Mouse (Mus musculus) embryo, embryonic 9.5 days (tissue): ENCODE measurements at regions not wholly inside any gene's neighbourhood (a gene's known extent, or its start where the extent isn't known, plus 50 kb on each side); places are given as distances from the start of the nearest gene placed in this dataset.

Experiments
- DNase-seq: peaks from one replicate; pipeline ENCODE4 v3.0.0-alpha.2; 2017; ENCODE audit errors: extremely low spot score

DNA sequence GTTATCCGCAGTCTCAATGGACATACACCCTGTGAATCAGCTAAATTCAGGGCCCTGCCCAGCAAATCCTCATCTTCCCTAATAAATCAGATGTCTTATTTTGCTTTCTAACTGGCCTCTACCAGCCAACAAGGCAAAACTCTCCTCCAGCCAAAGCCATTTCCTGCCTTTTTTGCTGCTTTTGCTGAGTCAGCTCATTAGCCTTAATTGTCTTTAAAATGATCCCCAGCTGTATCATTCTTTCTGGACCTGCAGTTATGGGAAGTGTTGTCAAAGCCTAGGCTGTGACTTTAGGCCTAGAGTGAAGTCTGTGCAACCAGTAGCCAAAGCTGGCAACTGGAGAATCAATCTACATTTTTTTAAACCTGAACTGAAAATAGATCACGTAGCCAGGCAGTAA is 81.4 kb downstream of the Mtpn start:
- no peak for DNase-seq

- DNase-seq, result no peak
Measured at GRCm38 (mm10) chr6:35445007-35445406, 94.7 kb downstream of the Mtpn start.

GRCm38 (mm10) chr6:35426301-35426700 is 100.4 kb upstream of the Fam180a start:
- no peak for DNase-seq

GRCm38 (mm10) chr6:35424521-35424920 is 98.6 kb upstream of the Fam180a start:
- no peak for DNase-seq

- DNase-seq, result no peak
Measured at GRCm38 (mm10) chr6:35420924-35421323, 95.0 kb upstream of the Fam180a start.

DNA sequence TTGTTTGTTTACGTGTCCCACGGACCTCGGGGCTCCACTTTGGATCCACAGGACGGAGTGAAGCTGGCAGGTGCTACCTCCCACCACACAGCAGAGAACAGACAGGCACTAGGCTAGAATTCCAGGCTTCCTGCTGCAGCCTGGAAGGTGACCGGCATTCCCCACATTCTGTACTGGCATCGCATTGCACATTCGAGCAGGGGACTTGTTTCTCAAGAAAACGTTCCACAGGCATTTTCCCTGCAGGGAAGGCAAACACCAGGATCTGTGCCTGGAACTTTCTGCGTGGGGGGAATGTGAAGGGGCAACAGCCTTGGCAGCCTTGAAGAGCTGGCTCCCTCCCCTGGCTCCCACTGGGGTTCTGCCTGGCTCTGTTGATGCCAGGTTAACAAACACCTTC is 79.1 kb upstream of the Fam180a start:
- DNase-seq, result no peak

DNA sequence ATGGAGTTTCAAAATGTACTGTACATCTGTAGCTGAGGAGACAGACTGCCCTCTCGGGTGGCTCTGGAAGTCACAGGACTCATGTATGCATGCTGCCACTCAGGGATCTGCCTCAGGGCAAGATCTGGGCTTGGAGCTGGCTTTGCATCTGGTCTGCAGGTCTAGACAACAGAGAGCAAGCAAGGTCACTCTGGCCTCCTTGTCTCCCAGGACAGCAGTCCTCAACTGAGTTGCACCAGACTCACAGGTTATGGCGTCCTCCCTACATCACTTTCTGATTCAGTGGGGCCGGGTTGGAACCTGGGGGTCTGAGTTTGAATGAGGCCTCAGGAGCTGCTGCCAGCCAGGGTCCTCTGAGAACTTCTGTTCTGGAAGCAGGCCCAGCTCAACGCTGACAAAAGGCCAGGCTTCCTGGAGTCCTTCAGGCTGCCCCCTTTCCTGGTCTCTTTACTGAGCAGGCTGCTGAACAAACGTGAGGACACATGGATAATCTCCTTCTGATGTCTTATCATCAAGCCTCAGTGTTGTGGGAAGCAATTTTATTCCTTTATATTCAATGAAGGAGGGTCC is 77.5 kb upstream of the Fam180a start:
- no peak for DNase-seq

DNA sequence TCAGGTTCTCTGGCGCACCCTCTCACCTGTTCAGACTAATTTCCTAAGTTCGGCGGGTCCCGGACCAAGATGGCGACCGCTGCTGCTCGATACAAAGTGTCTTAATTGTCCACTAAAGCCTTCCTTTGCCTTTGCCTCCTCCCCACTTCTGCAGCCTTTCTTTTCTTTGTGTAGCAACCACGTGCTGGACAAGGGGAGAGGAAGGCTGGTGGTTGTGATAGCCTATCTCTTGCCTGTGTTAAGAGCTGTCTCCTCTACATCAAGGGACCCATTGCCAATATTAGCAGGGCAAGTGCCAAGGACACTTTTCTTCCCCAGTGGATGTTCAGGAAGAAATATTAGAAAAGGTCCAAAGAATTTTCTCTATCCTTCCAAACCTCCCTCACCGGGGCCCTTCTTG is 69.8 kb upstream of the Fam180a start:
- DNase-seq, result no peak

- DNase-seq, result no peak
Measured at GRCm38 (mm10) chr6:35388827-35389226, 62.9 kb upstream of the Fam180a start.

DNA sequence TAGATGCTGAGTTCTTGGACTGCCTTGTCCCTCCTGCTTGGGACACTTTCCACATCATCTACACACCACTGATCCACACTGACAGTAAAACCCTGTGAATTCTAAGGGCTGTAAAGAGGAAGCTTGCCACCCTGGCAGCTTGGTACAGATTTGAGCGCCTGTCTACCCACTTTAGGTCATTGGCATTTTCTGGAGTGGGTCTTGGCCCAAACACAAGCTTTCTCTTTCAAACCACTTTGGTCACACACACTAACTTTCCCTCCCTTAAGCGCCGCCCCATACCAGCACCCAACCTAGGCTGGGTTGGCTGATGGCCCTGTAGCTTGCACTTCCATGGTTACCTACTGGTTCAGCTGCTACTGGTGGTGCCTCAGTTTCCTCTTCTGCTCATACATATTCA is 55.6 kb upstream of the Fam180a start:
- no peak for DNase-seq

DNA sequence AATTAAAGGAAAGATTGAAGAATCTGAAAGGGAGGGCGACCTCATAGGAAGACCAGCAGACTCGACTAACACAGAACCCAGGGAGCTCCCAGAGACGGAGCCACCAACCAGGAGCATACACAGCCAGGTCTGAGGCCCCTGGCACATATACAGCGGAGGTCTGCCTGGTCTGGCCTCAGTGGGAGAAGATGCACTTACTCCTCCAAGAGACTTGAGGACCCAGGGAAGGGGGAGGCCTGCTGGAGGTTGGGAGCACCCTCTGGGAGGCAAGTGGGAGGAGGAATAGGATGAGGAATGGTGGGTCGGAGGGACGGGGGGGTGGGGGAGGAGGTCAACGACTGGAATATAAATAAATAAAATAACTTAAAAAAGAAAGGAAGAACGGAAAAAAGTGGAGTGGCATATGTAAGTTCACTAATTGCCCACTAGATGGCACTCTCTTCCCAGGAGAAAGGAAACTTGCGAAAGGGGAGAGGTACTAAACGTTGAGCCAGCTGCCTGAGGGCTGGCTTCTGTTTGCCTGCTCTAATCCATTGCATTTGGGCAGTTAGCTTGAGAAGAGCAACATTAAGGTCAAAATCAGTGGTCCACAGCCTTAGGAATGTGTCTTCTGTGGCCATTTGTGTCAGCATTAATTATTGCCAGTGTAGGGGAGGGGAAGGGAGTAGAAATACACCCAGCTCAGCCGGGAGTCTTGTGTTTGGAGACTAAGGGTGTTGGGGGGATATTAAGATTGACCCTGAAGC is 55.0 kb upstream of the Fam180a start:
- peak; percentile 65 for DNase-seq

DNA sequence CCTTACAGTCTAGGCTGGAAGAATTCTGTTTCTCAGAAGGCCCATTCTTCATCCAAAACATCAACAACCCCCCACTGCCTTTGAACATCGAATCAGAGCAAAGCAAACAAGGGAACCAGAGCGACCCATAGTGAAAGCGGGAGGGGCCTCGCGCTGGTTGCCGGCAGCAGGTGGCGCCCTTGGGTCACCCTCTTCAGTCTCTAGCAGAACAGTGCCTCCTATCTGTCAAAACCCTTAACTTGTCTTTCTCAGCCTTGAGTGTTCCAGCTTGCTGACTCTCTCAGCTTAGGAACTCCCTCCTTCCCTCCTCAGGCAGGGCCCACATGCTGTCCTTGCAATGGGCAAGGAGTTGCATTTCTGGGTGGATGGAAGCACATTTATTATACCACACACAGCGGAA is 53.9 kb upstream of the Fam180a start:
- peak; percentile 84 for DNase-seq

DNA sequence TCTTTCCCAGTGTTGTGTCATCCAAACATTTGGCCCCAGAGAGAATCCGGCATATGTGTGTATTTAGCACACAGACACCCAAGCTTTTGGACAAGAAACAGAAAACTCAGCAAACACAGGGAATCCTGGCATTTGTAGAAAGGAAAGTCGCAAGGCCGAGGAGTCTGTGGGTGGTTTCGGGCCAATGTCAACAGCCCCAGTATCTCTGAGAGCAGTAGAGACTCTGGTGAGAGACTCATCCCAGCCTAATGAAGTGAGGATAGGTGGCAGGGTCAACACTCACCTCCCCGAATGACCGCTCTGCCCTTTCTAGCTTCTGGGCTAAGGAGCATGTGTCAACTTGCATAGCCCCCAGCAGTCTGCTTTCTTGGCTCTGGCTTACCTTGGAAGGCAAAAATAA is 52.9 kb upstream of the Fam180a start:
- no peak for DNase-seq

- no peak for DNase-seq
Measured at GRCm38 (mm10) chr6:35377535-35377934, 51.6 kb upstream of the Fam180a start.

GRCm38 (mm10) chr6:35376526-35376925 is 50.6 kb upstream of the Fam180a start:
- no peak for DNase-seq
